Comparison of ENCODE assay signal across 30 mouse cellular contexts in the genomic region with DNA sequence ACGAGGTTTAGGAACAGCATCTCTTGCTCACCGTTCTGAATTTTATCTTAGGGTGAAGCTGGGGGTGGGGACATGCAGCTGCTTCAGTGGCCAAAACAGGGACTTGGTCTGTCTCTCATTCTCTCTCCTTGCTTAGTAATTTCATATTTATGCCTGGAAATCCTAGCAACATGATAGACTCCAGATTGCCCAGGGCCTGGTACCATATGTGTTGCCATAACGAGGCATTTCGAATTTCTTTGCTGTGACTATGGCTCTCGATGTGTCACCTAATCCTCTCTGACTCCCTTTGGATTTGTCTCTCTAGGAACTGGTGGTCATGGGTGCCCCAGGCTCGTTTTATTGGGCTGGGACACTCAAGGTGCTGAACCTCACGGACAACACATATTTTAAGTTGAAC. TPM values are rescaled to one million over a fixed set of nuclear protein-coding genes. Genes with fewer than 3 reads are reported as not detected.
A peak's percentile ranks its signal among the peaks of the same experiment; 100 is the strongest.
DNase-seq lines count a peak whose midpoint lies in the region; ATAC-seq and TF ChIP-seq lines count a peak whose summit lies in the region.
"Had no signal": no experiment of that assay in that cellular context is flagged by ENCODE, and none has a peak within 500 bp of the region (broad histone marks: within the 10 kb centered on the region; RNA-seq: fewer than 3 reads in every experiment).

No protein-coding gene starts in this region.

- H3K27ac ChIP-seq in forebrain, postnatal 0 days (ENCODE audit: low read depth, low read length): peak overlapping the region; percentile 4; the same call in 1 of the 2 replicates
- H3K27ac ChIP-seq in forebrain, embryonic 11.5 days (ENCODE audit: low read depth, low read length): no peak overlapping the region
- H3K27ac ChIP-seq: heart, adult 2 months; hindbrain, embryonic 14.5 days; kidney, embryonic 15.5 days; limb, embryonic 10.5 days; limb, embryonic 15.5 days; liver, embryonic 13.5 days; macrophage; midbrain, embryonic 15.5 days; stomach, embryonic 15.5 days had no signal

- WGBS in forebrain, postnatal 0 days: 62% methylated on average over 7 of the region's 7 CpGs
- WGBS in forebrain, embryonic 11.5 days: 88% methylated on average over 7 of the region's 7 CpGs

- no peak overlapping the region for H3K4me3 ChIP-seq in forebrain, postnatal 0 days (ENCODE audit: low read depth, low read length)
- no peak overlapping the region for H3K4me3 ChIP-seq in forebrain, embryonic 11.5 days (ENCODE audit: low read depth, low read length)
- H3K4me3 ChIP-seq: heart, adult 2 months; heart, embryonic 12.5 days; kidney, embryonic 15.5 days; limb, embryonic 10.5 days; limb, embryonic 15.5 days; liver, embryonic 13.5 days; midbrain, embryonic 15.5 days; stomach, embryonic 15.5 days had no signal

- no peaks in the 10 kb centered on the region; the same call in 1 of the 2 replicates for H3K36me3 ChIP-seq in forebrain, postnatal 0 days (ENCODE audit: insufficient read depth)
- no peaks in the 10 kb centered on the region for H3K36me3 ChIP-seq in forebrain, embryonic 11.5 days (ENCODE audit: control insufficient read depth, insufficient read depth, low read length)
- H3K36me3 ChIP-seq: liver, embryonic 13.5 days; midbrain, embryonic 15.5 days had no signal

- 0 out of 2 replicates have a peak, but pooled peaks cover 5% of the 10 kb centered on the region for H3K4me1 ChIP-seq in forebrain, postnatal 0 days (ENCODE audit: insufficient read depth)
- no peaks in the 10 kb centered on the region for H3K4me1 ChIP-seq in forebrain, embryonic 11.5 days (replicated peaks; ENCODE audit: control insufficient read depth, insufficient read depth, low read length)
- H3K4me1 ChIP-seq: limb, embryonic 15.5 days; liver, embryonic 13.5 days; midbrain, embryonic 15.5 days; stomach, embryonic 15.5 days had no signal

- H3K9ac ChIP-seq in forebrain, postnatal 0 days: no peak overlapping the region
- H3K9ac ChIP-seq in forebrain, embryonic 11.5 days (ENCODE audit: low read length): no peak overlapping the region
- H3K9ac ChIP-seq: heart, embryonic 12.5 days; hindbrain, embryonic 14.5 days; kidney, embryonic 15.5 days; limb, embryonic 15.5 days; liver, embryonic 13.5 days; midbrain, embryonic 15.5 days; stomach, embryonic 15.5 days had no signal

- DNase-seq in forebrain, postnatal 0 days: peak; percentile 65
- DNase-seq in forebrain, embryonic 11.5 days (ENCODE audit: low spot score): no peak
- peak; percentile 40 for DNase-seq in brain, embryonic 14.5 days (ENCODE audit: low read depth)
- peak; percentile 53 for DNase-seq in layer of hippocampus, adult 11-12 months (ENCODE audit: low spot score)
- DNase-seq in layer of hippocampus, adult 9-11 months: peak; percentile 64
- no peak for DNase-seq in natural killer cell, adult 2 months (ENCODE audit: low spot score in 2 of 2)
- no peak for DNase-seq in adrenal gland, adult 2 months
- DNase-seq: adrenal gland, postnatal 10 days; B cell, adult 2 months; cerebellum, adult 11-12 months; cerebellum, adult 9-11 months; heart, adult 2 months; heart, postnatal 4 days; kidney, adult 11 months; kidney, postnatal 25 days; liver, embryonic 13.5 days; lung, adult 18-20 months; right cerebral cortex, adult 18-20 months had no signal

- no peak for TF ChIP-seq CTCF in forebrain, postnatal 0 days (IDR thresholded peaks at IDR 0.05; ENCODE audit: low read depth)
- TF ChIP-seq CTCF in brain, embryonic 14.5 days (IDR thresholded peaks at IDR 0.05; ENCODE audit: borderline replicate concordance, extremely low read depth, insufficient read depth, insufficient read length): no peak

- TF ChIP-seq POLR2A in brain, embryonic 14.5 days (IDR thresholded peaks at IDR 0.05; ENCODE audit: borderline replicate concordance, extremely low read depth, insufficient read depth, insufficient read length, poor library complexity, severe bottlenecking): no peak

- H3K9me3 ChIP-seq in forebrain, postnatal 0 days (ENCODE audit: low read length): no peaks in the 10 kb centered on the region
- H3K9me3 ChIP-seq in forebrain, embryonic 11.5 days (ENCODE audit: control insufficient read depth, low read length): no peaks in the 10 kb centered on the region; the same call in 1 of the 2 replicates
- H3K9me3 ChIP-seq: kidney, embryonic 15.5 days; limb, embryonic 10.5 days; limb, embryonic 15.5 days; liver, embryonic 13.5 days; midbrain, embryonic 15.5 days; stomach, embryonic 15.5 days had no signal

- H3K27me3 ChIP-seq in forebrain, postnatal 0 days (ENCODE audit: insufficient read depth, low read length): no peaks in the 10 kb centered on the region
- H3K27me3 ChIP-seq in forebrain, embryonic 11.5 days (ENCODE audit: control insufficient read depth, insufficient read depth, low read length): no peaks in the 10 kb centered on the region
- H3K27me3 ChIP-seq: heart, embryonic 12.5 days; kidney, embryonic 15.5 days; limb, embryonic 15.5 days; liver, embryonic 13.5 days; midbrain, embryonic 15.5 days; stomach, embryonic 15.5 days had no signal

- no peak overlapping the region for H3K4me2 ChIP-seq in forebrain, postnatal 0 days (ENCODE audit: low read depth)
- H3K4me2 ChIP-seq in forebrain, embryonic 11.5 days (ENCODE audit: low read depth, low read length, severe bottlenecking): no peak overlapping the region
- H3K4me2 ChIP-seq: heart, embryonic 12.5 days; hindbrain, embryonic 14.5 days; kidney, embryonic 15.5 days; limb, embryonic 15.5 days; liver, embryonic 13.5 days; midbrain, embryonic 15.5 days; stomach, embryonic 15.5 days had no signal

- peak; percentile 83 for ATAC-seq in forebrain, postnatal 0 days
- no peak for ATAC-seq in forebrain, embryonic 11.5 days (replicated peaks; ENCODE audit: low FRiP score)
- no peak for ATAC-seq in inflammation-experienced regulatory T-cells, adult 6 months
- ATAC-seq: activated CD4-positive, CD25-positive, alpha-beta regulatory T cell, adult 4 months; lung, postnatal 0 days; midbrain, embryonic 15.5 days had no signal

RNA-seq across cellular contexts. Expression of a gene that starts 51.7 kb away (rescaled TPM):
- total RNA-seq in forebrain, postnatal 0 days (2014; rRNA removed): 2.6 and 3.3 TPM in 2 replicates
- polyA plus RNA-seq in forebrain, postnatal 0 days (2015; fragmentation: Nextera tagmentation; extraction: Ambion mirVana): 0.57 and 0.99 TPM in 2 replicates
- polyA plus RNA-seq in forebrain, embryonic 11.5 days (2014; fragmentation: Nextera tagmentation; extraction: Ambion mirVana): 6.3 and 7.1 TPM in 2 replicates
- 3.0 and 3.1 TPM in 2 replicates for polyA plus RNA-seq in brain, embryonic 14.5 days (2012; rRNA removed)
- under 1 TPM in 1 of 3 experiments, not detected in 2; 0.40 TPM for polyA plus RNA-seq in inflammation-experienced regulatory T-cells, adult 6 months (2017; shearing (Covaris generic))
- 10 to 100 TPM; 43.4 to 58.9 TPM for total RNA-seq in adrenal gland, adult 2 months (2021)
- polyA plus RNA-seq in adrenal gland, adult 2 months (2012; rRNA removed): 67.2 and 95.2 TPM in 2 replicates
- total RNA-seq: CH12.LX had no signal

Comparison
In these comparisons a context has a peak if more than half of its experiments do, and no peak if none do; other contexts are left out.
1. DNase-seq: peak in forebrain, postnatal 0 days (single experiment), brain, embryonic 14.5 days (single experiment), layer of hippocampus, adult 11-12 months (single experiment) and layer of hippocampus, adult 9-11 months (single experiment); none in forebrain, embryonic 11.5 days (single experiment), natural killer cell, adult 2 months (0 of 2) and adrenal gland, adult 2 months (single experiment).